Mouse (Mus musculus) colon, adult 2 months (tissue): ENCODE data around the gene Olfr593. TPM values are rescaled to one million over a fixed set of nuclear protein-coding genes. Genes with fewer than 3 reads are reported as not detected.

Experiments
- polyA plus RNA-seq: library from polyadenylated mRNA; depleted of rRNA; stranded (reverse); fragments of >200 nt; gene quantifications from 2 replicates; pipeline ENCODE4 v1.2.3, GENCODE M21; 2012; rRNA removed

The Olfr593 gene
- polyA plus RNA-seq, result not detected in 2 replicates

DNA sequence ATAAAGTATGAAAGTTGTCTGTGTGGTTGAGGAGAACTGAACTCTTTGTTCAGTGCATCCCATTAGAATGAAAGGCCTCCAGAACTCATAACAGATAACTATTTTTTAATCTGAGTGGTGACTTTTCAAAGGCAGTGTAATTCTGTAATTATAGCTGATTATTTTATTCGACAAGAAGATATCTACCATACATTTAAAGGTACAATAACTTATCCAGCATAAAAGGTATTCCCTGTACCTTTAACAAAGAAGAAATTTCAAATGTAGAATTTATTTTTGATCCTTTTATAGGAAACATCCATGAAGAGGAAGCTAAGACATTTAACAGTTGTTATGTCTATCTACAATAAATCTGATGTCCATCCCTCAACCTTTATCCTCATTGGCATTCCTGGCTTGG, at the start of gene Olfr593:
TSS of gene Olfr593 (plus strand) at position 301 of the 400 bp plus-strand sequence.

DNA sequence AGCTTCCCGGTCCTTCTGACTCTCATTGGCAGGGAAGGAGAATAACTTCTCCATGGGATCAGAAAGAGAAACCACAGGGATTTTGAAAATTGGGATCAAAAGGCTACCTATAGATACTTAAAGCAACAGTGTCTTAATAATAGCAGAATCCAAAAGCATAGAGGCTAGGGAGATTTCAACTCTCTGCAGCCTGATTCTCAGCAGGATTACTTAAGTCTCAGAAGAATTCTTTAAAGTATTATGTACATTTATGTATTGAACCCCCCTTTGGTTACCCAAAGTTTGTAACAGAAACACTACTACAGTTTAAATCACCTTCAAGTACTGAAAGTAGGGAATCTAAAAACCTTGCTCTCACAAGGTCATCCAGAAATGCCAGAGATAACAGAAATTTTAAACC, 33.4 kb upstream of the Olfr593 start, which contains the start of gene Olfr591:
TSS of gene Olfr591 (minus strand) at position 101 of the 400 bp plus-strand sequence.

DNA sequence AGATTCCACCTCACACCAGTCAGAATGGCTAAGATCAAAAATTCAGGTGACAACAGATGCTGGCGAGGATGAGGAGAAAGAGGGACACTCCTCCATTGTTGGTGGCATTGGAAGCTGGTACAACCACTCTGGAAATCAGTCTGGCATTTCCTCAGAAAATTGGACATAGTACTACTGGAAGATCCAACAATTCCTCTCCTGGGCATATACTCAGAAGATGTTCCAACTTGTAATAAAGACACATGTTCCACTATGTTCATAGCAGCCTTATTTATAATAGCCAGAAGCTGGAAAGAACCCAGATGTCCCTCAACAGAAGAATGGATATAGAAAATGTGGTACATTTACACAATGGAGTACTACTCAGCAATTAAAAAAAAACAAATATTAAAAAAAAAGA, 27.2 kb upstream of the Olfr593 start, which contains the start of gene Olfr592:
TSS of gene Olfr592 (plus strand) at position 301 of the 400 bp plus-strand sequence.

DNA sequence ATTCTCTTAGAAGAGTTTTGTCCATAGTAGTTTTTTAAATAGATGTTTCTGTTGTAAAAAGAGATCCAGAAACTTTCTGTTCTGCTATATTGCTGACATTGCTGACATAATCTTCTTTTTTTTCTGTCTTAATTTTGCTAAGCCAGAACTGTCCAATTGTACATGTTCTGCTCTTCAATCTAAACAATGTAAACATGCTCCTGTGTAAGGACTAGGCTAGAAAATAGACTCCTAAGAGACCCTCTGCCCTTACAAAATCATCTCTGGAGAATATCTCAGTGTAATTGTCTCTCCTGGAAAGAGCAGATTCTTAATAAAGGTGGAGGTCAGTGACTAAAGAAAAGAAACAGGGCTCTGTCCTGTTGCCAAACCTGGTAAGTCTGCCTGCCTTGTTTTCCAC, 5.0 kb downstream of the Olfr593 start, which contains the start of gene Olfr594:
TSS of gene Olfr594 (plus strand) at position 301 of the 400 bp plus-strand sequence.

DNA sequence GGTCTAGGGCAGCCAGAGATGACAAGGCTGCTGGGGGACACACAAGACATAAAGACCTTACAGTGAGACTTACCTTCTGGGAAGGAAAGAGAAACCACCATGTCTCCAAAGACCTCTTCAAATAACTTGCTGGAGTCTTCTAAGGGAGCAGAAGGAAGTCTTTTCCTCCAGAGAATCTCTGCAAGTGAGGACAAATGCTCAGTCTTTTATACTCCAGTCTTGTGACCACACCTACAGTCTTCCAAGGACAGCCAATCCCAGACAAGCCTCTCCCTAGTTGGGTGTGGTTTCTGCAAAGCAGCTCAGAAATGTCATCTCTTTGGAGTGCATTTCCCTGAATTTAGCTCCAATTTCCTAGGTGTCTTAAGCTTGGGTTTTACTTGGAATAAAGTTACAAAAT, 40.7 kb downstream of the Olfr593 start, which contains the start of gene Usp17ld:
TSS of gene Usp17ld (minus strand) at position 101 of the 400 bp plus-strand sequence.

Other genes starting within 250 kb of the Olfr593 start
- gene Olfr576, start 249.2 kb upstream of the Olfr593 start, polyA plus RNA-seq, result not detected in 2 replicates
- not detected in 2 replicates for gene Olfr577, start 235.9 kb upstream of the Olfr593 start, polyA plus RNA-seq
- gene Olfr578, start 222.5 kb upstream of the Olfr593 start, polyA plus RNA-seq, result not detected in 2 replicates
- gene Olfr582, start 173.8 kb upstream of the Olfr593 start, polyA plus RNA-seq, result not detected in 2 replicates
- gene Olfr583, start 160.6 kb upstream of the Olfr593 start, polyA plus RNA-seq, result not detected in 2 replicates
- not detected in 2 replicates for gene Olfr584, start 130.0 kb upstream of the Olfr593 start, polyA plus RNA-seq
- gene Olfr585, start 114.1 kb upstream of the Olfr593 start, polyA plus RNA-seq, result not detected in 2 replicates
- gene Olfr586, start 86.2 kb upstream of the Olfr593 start, polyA plus RNA-seq, result not detected in 2 replicates
- gene Olfr588-ps1, start 71.0 kb upstream of the Olfr593 start, polyA plus RNA-seq, result not detected in 2 replicates
- not detected in 2 replicates for gene Olfr589, start 55.5 kb upstream of the Olfr593 start, polyA plus RNA-seq
- gene Olfr591, start 33.5 kb upstream of the Olfr593 start, polyA plus RNA-seq, result not detected in 2 replicates
- gene Olfr592, start 27.1 kb upstream of the Olfr593 start, polyA plus RNA-seq, result not detected in 2 replicates
- gene Olfr594, start 5.1 kb downstream of the Olfr593 start, polyA plus RNA-seq, result not detected in 2 replicates
- gene Usp17ld, start 40.6 kb downstream of the Olfr593 start, polyA plus RNA-seq, result not detected in 2 replicates
- gene Olfr596, start 93.8 kb downstream of the Olfr593 start, polyA plus RNA-seq, result not detected in 2 replicates
- not detected in 2 replicates for gene Olfr597, start 104.5 kb downstream of the Olfr593 start, polyA plus RNA-seq
- gene Olfr598, start 111.7 kb downstream of the Olfr593 start, polyA plus RNA-seq, result not detected in 2 replicates
- gene Olfr599, start 124.1 kb downstream of the Olfr593 start, polyA plus RNA-seq, result not detected in 2 replicates
- gene Olfr600, start 137.8 kb downstream of the Olfr593 start, polyA plus RNA-seq, result not detected in 2 replicates
- gene Olfr601, start 150.8 kb downstream of the Olfr593 start, polyA plus RNA-seq, result not detected in 2 replicates
- not detected in 2 replicates for gene Olfr603, start 174.3 kb downstream of the Olfr593 start, polyA plus RNA-seq
- gene Usp17lc, start 203.2 kb downstream of the Olfr593 start, polyA plus RNA-seq, result not detected in 2 replicates
- not detected in 2 replicates for gene Olfr605, start 233.6 kb downstream of the Olfr593 start, polyA plus RNA-seq
- not detected in 2 replicates for gene Olfr606, start 237.2 kb downstream of the Olfr593 start, polyA plus RNA-seq